Mouse (Mus musculus) thymus, postnatal 25 days (tissue): Measurements from ENCODE around the gene Eif3m.
"Not testable (repeated sequence)": the region's sequence is repeated elsewhere in the genome, so short reads cannot be mapped to it uniquely, and the experiment has no call there.

Experiments
- DNase-seq: peaks from one replicate; pipeline ENCODE4 v3.0.0; 2022

Eif3m gene

GRCm38 (mm10) chr2:105016967-105017287 is at the start of gene Eif3m:
Gene Eif3m, minus strand, starts transcription at chr2:105017080.
- DNase-seq, result peak; percentile 95

- no peak for DNase-seq
These were observed 46.0 kb upstream of the Eif3m start for GRCm38 (mm10) chr2:105062741-105063372.

- DNase-seq, result no peak
These were observed 41.8 kb upstream of the Eif3m start for GRCm38 (mm10) chr2:105058577-105059116.

- DNase-seq, result no peak
These were observed 38.6 kb upstream of the Eif3m start for GRCm38 (mm10) chr2:105055529-105055928.

- DNase-seq, result no peak
These were observed 31.4 kb upstream of the Eif3m start for GRCm38 (mm10) chr2:105048301-105048700.

- DNase-seq, result no peak
These were observed 26.3 kb upstream of the Eif3m start for GRCm38 (mm10) chr2:105043152-105043551.

GRCm38 (mm10) chr2:105040859-105041258 is 24.0 kb upstream of the Eif3m start:
- no peak for DNase-seq

- DNase-seq, result no peak
These were observed 22.0 kb upstream of the Eif3m start for GRCm38 (mm10) chr2:105038879-105039278.

- DNase-seq, result peak; percentile 48
These were observed 21.2 kb upstream of the Eif3m start for GRCm38 (mm10) chr2:105037956-105038569.

- DNase-seq, result no peak
These were observed 19.7 kb upstream of the Eif3m start for GRCm38 (mm10) chr2:105036401-105037070.

GRCm38 (mm10) chr2:105035985-105036384 is 19.1 kb upstream of the Eif3m start:
- DNase-seq, result no peak

GRCm38 (mm10) chr2:105034084-105034483 is 17.2 kb upstream of the Eif3m start:
- DNase-seq, result no peak

- DNase-seq, result no peak
These were observed 13.6 kb upstream of the Eif3m start for GRCm38 (mm10) chr2:105030505-105030904.

GRCm38 (mm10) chr2:105028806-105029205 is 11.9 kb upstream of the Eif3m start:
- no peak for DNase-seq

- DNase-seq, result no peak
These were observed 10.2 kb upstream of the Eif3m start for GRCm38 (mm10) chr2:105026950-105027695.

- not testable (repeated sequence) for DNase-seq
These were observed 8.7 kb upstream of the Eif3m start for GRCm38 (mm10) chr2:105025610-105026009.

GRCm38 (mm10) chr2:105023815-105024214 is 6.9 kb upstream of the Eif3m start:
- no peak for DNase-seq

GRCm38 (mm10) chr2:105023031-105023615 is 6.2 kb upstream of the Eif3m start:
- no peak for DNase-seq

- DNase-seq, result peak; percentile 62
These were observed 5.0 kb upstream of the Eif3m start for GRCm38 (mm10) chr2:105021836-105022235.

- DNase-seq, result no peak
These were observed 4.4 kb upstream of the Eif3m start for GRCm38 (mm10) chr2:105021256-105021655.

GRCm38 (mm10) chr2:105019457-105019856 is 2.6 kb upstream of the Eif3m start:
- no peak for DNase-seq

- no peak for DNase-seq
These were observed 922 bp upstream of the Eif3m start for GRCm38 (mm10) chr2:105017802-105018201.
